Mouse (Mus musculus): Measurements from ENCODE around the gene Slc25a25. TPM values are rescaled to one million over a fixed set of nuclear protein-coding genes. Genes with fewer than 3 reads are reported as not detected.

Slc25a25 gene
- polyA plus RNA-seq, 1 experiment from 2014 or later: 9.7 TPM

DNA sequence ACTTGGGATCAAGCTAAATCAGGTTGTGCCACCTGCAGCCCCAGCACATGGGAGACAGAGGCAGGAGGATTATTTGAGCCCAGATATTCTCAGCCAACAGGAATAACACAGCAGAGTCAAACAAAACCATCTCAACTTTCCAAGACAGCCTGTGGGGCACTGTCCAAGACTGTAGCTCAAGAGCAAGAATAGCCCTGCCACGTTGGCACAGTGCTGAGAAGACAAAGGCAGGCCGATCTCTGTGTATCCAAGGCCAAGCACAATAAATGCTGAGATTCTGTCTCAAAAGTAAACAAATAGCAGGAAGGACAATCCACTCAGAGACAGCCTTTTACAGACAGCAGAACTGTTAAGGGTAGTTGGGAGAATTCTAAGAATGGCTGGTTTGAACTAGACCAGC, 11.1 kb downstream of the Slc25a25 start:
- no peak for ATAC-seq (ENCODE audit: low read depth)
- Histone ChIP-seq H3K4me2 (ENCODE audit: low read depth, low read length) (no peak overlapping the region), H3K27ac (ENCODE audit: low read length) (peak overlapping the region; percentile 25), H3K9me3 (replicated peaks; ENCODE audit: control insufficient read depth, low read length) (no peaks in the 10 kb centered on the region), H3K36me3 (ENCODE audit: control insufficient read depth, insufficient read depth) (no peaks in the 10 kb centered on the region), H3K4me3 (ENCODE audit: low read depth, low read length) (no peak overlapping the region), H3K4me1 (ENCODE audit: control insufficient read depth, low read depth, low read length) (peaks cover 21% of the 10 kb centered on the region), H3K9ac (ENCODE audit: low read depth, low read length) (no peak overlapping the region), H3K27me3 (ENCODE audit: control insufficient read depth, insufficient read depth, low read depth, low read length) (no peaks in the 10 kb centered on the region)
- 61% methylated on average over 2 of the region's 2 CpGs for WGBS (ENCODE audit: insufficient replicate concordance)

DNA sequence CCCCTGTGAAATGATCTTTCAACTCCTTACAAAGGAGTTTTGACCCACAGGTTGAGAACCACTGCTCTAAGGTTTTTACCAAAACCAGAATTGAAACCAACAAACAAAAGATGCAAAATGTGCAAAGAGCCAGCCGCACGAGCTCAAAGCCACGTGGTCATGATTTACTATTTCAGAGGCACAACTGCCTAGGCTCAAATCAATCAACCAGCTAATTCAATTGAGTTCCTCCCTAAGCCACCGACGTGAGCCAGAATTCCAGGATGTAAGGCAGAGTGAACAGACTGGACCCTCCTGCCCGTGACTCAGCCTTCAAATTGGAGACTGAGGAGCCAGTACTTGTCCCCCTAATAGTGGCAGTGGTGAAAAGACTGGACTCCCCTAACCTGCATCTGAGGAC, 12.1 kb downstream of the Slc25a25 start:
- ATAC-seq (ENCODE audit: low read depth): no peak
- no peak overlapping the region for H3K27ac ChIP-seq (ENCODE audit: low read length)
- 63% methylated on average over 6 of the region's 6 CpGs for WGBS (ENCODE audit: insufficient replicate concordance)
- no peak overlapping the region for H3K9ac ChIP-seq (ENCODE audit: low read depth, low read length)
- no peak overlapping the region for H3K4me2 ChIP-seq (ENCODE audit: low read depth, low read length)
- H3K4me3 ChIP-seq (ENCODE audit: low read depth, low read length): no peak overlapping the region
- peaks cover 21% of the 10 kb centered on the region for H3K4me1 ChIP-seq (ENCODE audit: control insufficient read depth, low read depth, low read length)
- H3K36me3 ChIP-seq (ENCODE audit: control insufficient read depth, insufficient read depth): no peaks in the 10 kb centered on the region
- H3K9me3 ChIP-seq (replicated peaks; ENCODE audit: control insufficient read depth, low read length): no peaks in the 10 kb centered on the region
- H3K27me3 ChIP-seq (ENCODE audit: control insufficient read depth, insufficient read depth, low read depth, low read length): no peaks in the 10 kb centered on the region

DNA sequence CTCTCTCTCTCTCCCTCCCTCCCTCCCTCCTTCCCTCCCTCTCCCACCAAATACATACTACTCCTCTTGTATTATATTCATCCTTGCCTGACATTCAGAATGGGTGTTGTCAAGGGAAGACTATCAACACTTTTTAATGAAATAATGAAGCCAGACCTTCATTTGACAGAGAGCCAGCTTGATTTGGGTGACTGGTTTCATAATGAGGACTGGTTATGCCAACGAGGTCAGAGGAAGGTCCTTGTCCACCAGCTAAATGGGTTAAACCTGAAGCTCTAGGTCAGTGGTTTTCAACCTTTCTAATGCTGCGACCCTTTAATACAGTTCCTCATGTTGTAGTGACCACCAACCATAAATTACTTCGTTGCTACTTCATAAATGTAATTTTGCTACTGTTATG, 12.5 kb downstream of the Slc25a25 start:
- no peak for ATAC-seq (ENCODE audit: low read depth)
- Histone ChIP-seq H3K9ac (ENCODE audit: low read depth, low read length) (no peak overlapping the region), H3K4me2 (ENCODE audit: low read depth, low read length) (no peak overlapping the region), H3K9me3 (replicated peaks; ENCODE audit: control insufficient read depth, low read length) (no peaks in the 10 kb centered on the region), H3K27ac (ENCODE audit: low read length) (no peak overlapping the region), H3K36me3 (ENCODE audit: control insufficient read depth, insufficient read depth) (no peaks in the 10 kb centered on the region), H3K27me3 (ENCODE audit: control insufficient read depth, insufficient read depth, low read depth, low read length) (no peaks in the 10 kb centered on the region), H3K4me3 (ENCODE audit: low read depth, low read length) (no peak overlapping the region), H3K4me1 (ENCODE audit: control insufficient read depth, low read depth, low read length) (peaks cover 18% of the 10 kb centered on the region)
- 71% methylated on average over 3 of the region's 3 CpGs for WGBS (ENCODE audit: insufficient replicate concordance)

DNA sequence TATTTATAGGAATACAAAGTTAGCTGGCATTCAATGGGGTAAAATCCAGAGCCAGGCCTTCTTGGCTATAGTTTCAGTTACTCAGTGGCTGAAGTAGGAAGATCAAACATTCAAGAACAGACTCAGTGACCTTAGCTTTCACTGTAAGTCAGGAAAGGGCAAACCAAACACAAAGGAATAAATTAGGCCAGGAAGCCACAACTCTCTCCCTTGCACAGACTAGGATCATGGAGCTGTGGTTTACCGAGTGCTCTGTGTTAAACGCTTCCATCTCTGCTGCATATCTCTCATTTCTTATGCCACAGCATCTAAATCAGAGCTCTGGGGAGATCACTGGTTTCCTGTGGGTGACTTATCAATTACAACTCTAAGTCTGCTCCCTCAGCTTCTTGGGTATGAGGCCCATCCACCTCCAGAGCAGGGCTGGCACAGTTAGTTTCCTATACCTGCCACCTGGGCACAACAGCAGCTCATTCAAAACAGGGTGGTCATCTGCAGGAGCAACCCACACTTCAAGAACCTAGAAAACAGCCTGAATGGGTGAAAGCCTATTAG, 13.6 kb downstream of the Slc25a25 start:
- Histone ChIP-seq H3K4me2 (ENCODE audit: low read depth, low read length) (no peak overlapping the region), H3K9me3 (replicated peaks; ENCODE audit: control insufficient read depth, low read length) (no peaks in the 10 kb centered on the region), H3K4me1 (ENCODE audit: control insufficient read depth, low read depth, low read length) (peaks cover 18% of the 10 kb centered on the region), H3K27me3 (ENCODE audit: control insufficient read depth, insufficient read depth, low read depth, low read length) (no peaks in the 10 kb centered on the region), H3K27ac (ENCODE audit: low read length) (peak overlapping the region; percentile 28; the same call in 1 of the 2 replicates), H3K4me3 (ENCODE audit: low read depth, low read length) (no peak overlapping the region), H3K36me3 (ENCODE audit: control insufficient read depth, insufficient read depth) (no peaks in the 10 kb centered on the region), H3K9ac (ENCODE audit: low read depth, low read length) (no peak overlapping the region)
- WGBS (ENCODE audit: insufficient replicate concordance): 19% methylated on average over 2 of the region's 2 CpGs
- ATAC-seq (ENCODE audit: low read depth): no peak

DNA sequence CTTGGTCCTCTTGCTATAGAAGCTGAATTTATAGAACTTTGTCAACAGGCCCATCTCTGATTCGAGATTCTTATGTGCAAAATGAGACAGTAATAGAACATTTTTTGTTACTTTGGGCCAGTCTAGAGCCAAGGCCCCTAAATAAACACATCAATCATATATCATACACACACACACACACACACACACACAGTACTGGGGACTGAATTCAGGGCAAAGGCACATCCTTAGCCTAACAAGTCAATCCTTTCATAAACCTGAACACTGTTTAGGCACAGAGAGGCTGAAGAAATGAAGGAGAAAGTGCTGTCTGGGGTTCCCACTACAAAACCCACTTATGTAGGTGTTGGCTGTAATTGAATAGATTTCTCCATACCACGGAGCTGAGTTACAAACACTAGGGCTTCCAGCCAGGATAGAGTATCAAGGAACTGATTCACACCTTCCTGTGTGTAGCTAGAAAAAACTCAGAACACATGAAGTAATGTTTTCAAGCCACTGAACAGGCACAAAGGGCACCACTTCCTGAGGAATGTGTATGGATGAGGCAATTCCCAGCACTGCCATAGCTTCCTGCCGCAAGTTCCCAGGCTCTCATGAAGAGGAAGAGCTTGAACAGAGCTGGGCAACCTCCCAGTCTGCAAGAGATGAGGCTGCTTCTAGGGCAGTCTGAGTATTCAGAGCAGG, 14.4 kb downstream of the Slc25a25 start:
- H3K4me1 ChIP-seq (ENCODE audit: control insufficient read depth, low read depth, low read length): peaks cover 16% of the 10 kb centered on the region
- 50% methylated on average over 3 of the region's 3 CpGs for WGBS (ENCODE audit: insufficient replicate concordance)
- no peak overlapping the region for H3K9ac ChIP-seq (ENCODE audit: low read depth, low read length)
- H3K27me3 ChIP-seq (ENCODE audit: control insufficient read depth, insufficient read depth, low read depth, low read length): no peaks in the 10 kb centered on the region
- H3K4me2 ChIP-seq (ENCODE audit: low read depth, low read length): no peak overlapping the region
- H3K4me3 ChIP-seq (ENCODE audit: low read depth, low read length): no peak overlapping the region
- peak; percentile 67 for ATAC-seq (ENCODE audit: low read depth)
- H3K36me3 ChIP-seq (ENCODE audit: control insufficient read depth, insufficient read depth): no peaks in the 10 kb centered on the region
- H3K27ac ChIP-seq (ENCODE audit: low read length): peak overlapping the region; percentile 32; the same call in 1 of the 2 replicates
- H3K9me3 ChIP-seq (replicated peaks; ENCODE audit: control insufficient read depth, low read length): no peaks in the 10 kb centered on the region

DNA sequence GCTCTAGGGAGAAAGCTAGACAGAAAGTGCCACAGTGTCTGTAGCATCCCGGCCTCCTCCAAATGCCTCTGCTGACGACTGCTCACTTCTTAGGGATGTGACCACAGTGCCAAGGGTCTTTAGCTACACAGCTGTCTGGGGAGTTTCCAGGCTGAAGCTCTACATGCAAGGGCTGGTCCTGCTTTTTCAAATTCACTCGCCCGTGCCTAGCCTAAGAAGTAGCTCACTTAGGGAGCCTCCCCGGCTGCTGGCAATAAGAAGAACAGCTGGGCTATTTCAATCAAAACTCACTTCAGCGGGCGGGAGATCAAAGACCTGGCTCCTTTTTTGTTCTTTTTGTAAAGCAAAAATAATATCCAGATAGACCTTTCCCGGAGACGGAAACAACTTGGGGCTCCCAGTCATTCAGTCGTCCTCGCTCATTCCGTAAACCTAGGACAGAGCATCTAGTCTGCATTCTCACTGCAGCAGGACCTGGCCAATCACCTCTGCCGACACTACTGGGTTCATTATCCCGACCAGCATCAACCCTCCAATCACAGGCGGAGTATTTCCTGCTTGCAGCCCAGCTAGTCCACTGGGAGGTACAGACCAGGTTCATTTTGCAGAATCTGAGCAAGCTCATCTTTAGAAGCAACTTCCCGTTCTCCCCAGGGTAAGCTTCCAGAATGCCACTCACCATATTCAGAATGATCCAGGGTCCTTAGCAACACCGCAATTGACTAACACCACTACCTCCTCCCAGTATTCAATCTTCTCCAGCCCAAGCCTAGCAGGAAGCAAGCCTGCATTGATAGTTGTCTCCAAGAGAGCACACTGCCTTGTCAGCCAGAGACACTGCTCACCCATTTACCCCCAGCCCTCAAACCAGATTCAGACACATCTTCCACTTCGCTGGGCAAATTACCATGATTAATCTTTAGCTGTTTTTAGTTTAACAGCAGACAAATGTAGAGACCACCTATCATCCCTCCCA, 20.3 kb downstream of the Slc25a25 start:
- Histone ChIP-seq H3K36me3 (ENCODE audit: control insufficient read depth, insufficient read depth) (no peaks in the 10 kb centered on the region), H3K27me3 (ENCODE audit: control insufficient read depth, insufficient read depth, low read depth, low read length) (no peaks in the 10 kb centered on the region), H3K4me3 (ENCODE audit: low read depth, low read length) (no peak overlapping the region), H3K4me2 (ENCODE audit: low read depth, low read length) (no peak overlapping the region; the same call in 1 of the 2 replicates), H3K9me3 (replicated peaks; ENCODE audit: control insufficient read depth, low read length) (no peaks in the 10 kb centered on the region), H3K9ac (ENCODE audit: low read depth, low read length) (no peak overlapping the region), H3K4me1 (ENCODE audit: control insufficient read depth, low read depth, low read length) (peaks cover 26% of the 10 kb centered on the region), H3K27ac (ENCODE audit: low read length) (no peak overlapping the region)
- 58% methylated on average over 18 of the region's 18 CpGs for WGBS (ENCODE audit: insufficient replicate concordance)
- ATAC-seq (ENCODE audit: low read depth): no peak

DNA sequence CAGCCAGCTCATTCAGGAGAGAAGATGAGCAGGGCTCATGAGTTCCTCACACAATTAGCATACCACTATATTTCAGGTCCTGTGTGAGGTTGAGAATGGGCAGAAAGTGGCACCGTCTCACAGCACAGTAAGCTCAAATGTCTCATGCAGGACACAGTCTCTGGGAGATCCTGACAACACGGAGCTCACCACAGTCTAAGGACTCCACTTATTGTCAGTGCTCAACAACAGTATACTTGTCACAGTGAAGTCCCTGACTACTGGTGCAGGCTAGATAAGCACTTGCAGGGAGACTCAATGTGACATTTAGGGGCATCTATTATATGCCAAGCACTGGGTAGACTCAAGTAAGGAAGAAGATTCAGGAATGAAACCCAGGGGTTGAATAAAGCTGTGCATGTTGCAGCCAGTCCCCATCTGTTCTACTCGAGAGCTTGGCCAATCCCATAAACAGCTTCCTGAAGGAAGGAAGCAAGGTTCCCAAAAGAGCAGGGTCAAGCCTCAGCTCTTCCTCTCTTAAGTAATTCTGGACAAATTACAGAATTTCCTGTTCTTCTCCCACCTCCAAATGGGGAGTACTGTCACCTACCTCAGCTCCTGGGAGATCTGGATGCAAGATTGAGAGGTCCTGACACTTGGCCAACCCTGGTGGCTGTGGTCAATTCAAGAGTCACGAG, 21.9 kb downstream of the Slc25a25 start:
- Histone ChIP-seq H3K4me3 (ENCODE audit: low read depth, low read length) (no peak overlapping the region), H3K27ac (ENCODE audit: low read length) (no peak overlapping the region), H3K9me3 (replicated peaks; ENCODE audit: control insufficient read depth, low read length) (no peaks in the 10 kb centered on the region), H3K36me3 (ENCODE audit: control insufficient read depth, insufficient read depth) (no peaks in the 10 kb centered on the region), H3K27me3 (ENCODE audit: control insufficient read depth, insufficient read depth, low read depth, low read length) (no peaks in the 10 kb centered on the region), H3K9ac (ENCODE audit: low read depth, low read length) (no peak overlapping the region), H3K4me2 (ENCODE audit: low read depth, low read length) (no peak overlapping the region), H3K4me1 (ENCODE audit: control insufficient read depth, low read depth, low read length) (peaks cover 35% of the 10 kb centered on the region)
- 0 out of 2 replicates have a peak, but pooled peaks have one; percentile 20 for ATAC-seq (ENCODE audit: low read depth)
- 31% methylated on average over 4 of the region's 4 CpGs for WGBS (ENCODE audit: insufficient replicate concordance)

DNA sequence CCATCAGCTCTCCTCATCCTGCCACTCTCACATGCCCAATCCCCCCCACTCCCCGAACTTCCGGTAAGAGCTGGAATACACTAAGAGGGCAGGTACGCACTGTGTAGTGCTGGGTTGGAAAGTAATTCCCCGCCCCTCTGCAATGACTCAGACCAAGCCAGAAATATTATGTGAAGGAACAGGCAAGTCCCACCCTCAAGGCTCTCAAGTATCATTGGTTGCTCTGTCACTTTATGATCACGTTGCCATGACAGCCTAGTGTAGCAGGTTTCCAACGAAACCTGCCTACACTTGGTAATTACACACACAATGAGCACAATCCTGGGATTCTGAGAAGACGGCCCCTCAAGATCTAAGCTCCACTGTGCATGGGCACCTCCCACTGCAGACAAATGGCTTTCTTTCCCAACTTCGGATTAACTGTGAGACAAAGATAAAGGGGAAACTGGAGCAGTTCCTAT, 23.0 kb downstream of the Slc25a25 start:
- H3K4me3 ChIP-seq (ENCODE audit: low read depth, low read length): no peak overlapping the region
- ATAC-seq (ENCODE audit: low read depth): no peak
- no peak overlapping the region for H3K27ac ChIP-seq (ENCODE audit: low read length)
- peaks cover 43% of the 10 kb centered on the region for H3K4me1 ChIP-seq (ENCODE audit: control insufficient read depth, low read depth, low read length)
- H3K4me2 ChIP-seq (ENCODE audit: low read depth, low read length): no peak overlapping the region
- H3K9ac ChIP-seq (ENCODE audit: low read depth, low read length): no peak overlapping the region; the same call in 1 of the 2 replicates
- H3K9me3 ChIP-seq (replicated peaks; ENCODE audit: control insufficient read depth, low read length): no peaks in the 10 kb centered on the region
- H3K27me3 ChIP-seq (ENCODE audit: control insufficient read depth, insufficient read depth, low read depth, low read length): no peaks in the 10 kb centered on the region
- no peaks in the 10 kb centered on the region for H3K36me3 ChIP-seq (ENCODE audit: control insufficient read depth, insufficient read depth)
- WGBS (ENCODE audit: insufficient replicate concordance): 45% methylated on average over 8 of the region's 8 CpGs

Data from liver, embryonic 16.5 days (tissue).